Mouse (Mus musculus): ENCODE measurements at regions not wholly inside any gene's neighbourhood (a gene's known extent, or its start where the extent isn't known, plus 50 kb on each side); places are given as distances from the start of the nearest gene placed in this dataset.

GRCm38 (mm10) chr16:21361406-21361805, 61.5 kb upstream of the Vps8 start:
- Histone ChIP-seq H3K27ac (ENCODE audit: low read depth, low read length) (no peak overlapping the region), H3K4me1 (ENCODE audit: control insufficient read depth, insufficient read depth, low read length) (peaks cover 52% of the 10 kb centered on the region), H3K27me3 (ENCODE audit: control insufficient read depth, insufficient read depth, low read length) (no peaks in the 10 kb centered on the region), H3K9ac (ENCODE audit: low read depth, low read length) (no peak overlapping the region), H3K9me3 (replicated peaks; ENCODE audit: control insufficient read depth, low read length) (no peaks in the 10 kb centered on the region), H3K4me2 (no peak overlapping the region), H3K36me3 (ENCODE audit: control insufficient read depth, insufficient read depth, low read length) (no peaks in the 10 kb centered on the region), H3K4me3 (ENCODE audit: low read depth, low read length) (no peak overlapping the region)
- no peak for ATAC-seq (replicated peaks; ENCODE audit: insufficient number of reproducible peaks, low FRiP score, low TSS enrichment)
- 30% methylated on average over 2 of the region's 2 CpGs for WGBS (ENCODE audit: insufficient replicate concordance)

GRCm38 (mm10) chr16:21362663-21363367, 60.1 kb upstream of the Vps8 start:
- WGBS (ENCODE audit: insufficient replicate concordance): 47% methylated on average over 12 of the region's 12 CpGs
- no peak overlapping the region for H3K9ac ChIP-seq (ENCODE audit: low read depth, low read length)
- H3K4me1 ChIP-seq (ENCODE audit: control insufficient read depth, insufficient read depth, low read length): peaks cover 38% of the 10 kb centered on the region
- H3K9me3 ChIP-seq (replicated peaks; ENCODE audit: control insufficient read depth, low read length): no peaks in the 10 kb centered on the region
- H3K27me3 ChIP-seq (ENCODE audit: control insufficient read depth, insufficient read depth, low read length): no peaks in the 10 kb centered on the region
- H3K4me3 ChIP-seq (ENCODE audit: low read depth, low read length): no peak overlapping the region
- ATAC-seq (replicated peaks; ENCODE audit: insufficient number of reproducible peaks, low FRiP score, low TSS enrichment): no peak
- H3K27ac ChIP-seq (ENCODE audit: low read depth, low read length): no peak overlapping the region; the same call in 1 of the 2 replicates
- no peaks in the 10 kb centered on the region for H3K36me3 ChIP-seq (ENCODE audit: control insufficient read depth, insufficient read depth, low read length)
- H3K4me2 ChIP-seq: no peak overlapping the region

- H3K4me1 ChIP-seq (ENCODE audit: control insufficient read depth, insufficient read depth, low read length): peaks cover 34% of the 10 kb centered on the region
- no peak for ATAC-seq (replicated peaks; ENCODE audit: insufficient number of reproducible peaks, low FRiP score, low TSS enrichment)
- WGBS (ENCODE audit: insufficient replicate concordance): 39% methylated on average over 8 of the region's 8 CpGs
Measured at GRCm38 (mm10) chr16:21364885-21365284, 58.0 kb upstream of the Vps8 start.

GRCm38 (mm10) chr16:21367449-21367848, 55.5 kb upstream of the Vps8 start:
- Histone ChIP-seq H3K4me2 (no peak overlapping the region), H3K9ac (ENCODE audit: low read depth, low read length) (no peak overlapping the region), H3K36me3 (ENCODE audit: control insufficient read depth, insufficient read depth, low read length) (no peaks in the 10 kb centered on the region), H3K27ac (ENCODE audit: low read depth, low read length) (no peak overlapping the region), H3K27me3 (ENCODE audit: control insufficient read depth, insufficient read depth, low read length) (no peaks in the 10 kb centered on the region), H3K4me1 (ENCODE audit: control insufficient read depth, insufficient read depth, low read length) (peaks cover 37% of the 10 kb centered on the region), H3K9me3 (replicated peaks; ENCODE audit: control insufficient read depth, low read length) (no peaks in the 10 kb centered on the region), H3K4me3 (ENCODE audit: low read depth, low read length) (no peak overlapping the region)
- 21% methylated on average over 8 of the region's 8 CpGs for WGBS (ENCODE audit: insufficient replicate concordance)
- no peak for ATAC-seq (replicated peaks; ENCODE audit: insufficient number of reproducible peaks, low FRiP score, low TSS enrichment)

More at GRCm38 (mm10) chr16:21364885-21365284, 58.0 kb upstream of the Vps8 start:
- Histone ChIP-seq H3K27me3 (ENCODE audit: control insufficient read depth, insufficient read depth, low read length) (no peaks in the 10 kb centered on the region), H3K27ac (ENCODE audit: low read depth, low read length) (peak overlapping the region; percentile 71; the same call in 1 of the 2 replicates), H3K36me3 (ENCODE audit: control insufficient read depth, insufficient read depth, low read length) (no peaks in the 10 kb centered on the region), H3K9ac (ENCODE audit: low read depth, low read length) (no peak overlapping the region), H3K4me2 (no peak overlapping the region), H3K4me3 (ENCODE audit: low read depth, low read length) (no peak overlapping the region), H3K9me3 (replicated peaks; ENCODE audit: control insufficient read depth, low read length) (no peaks in the 10 kb centered on the region)

GRCm38 (mm10) chr16:21368821-21369220, 54.1 kb upstream of the Vps8 start:
- H3K4me2 ChIP-seq: no peak overlapping the region
- peaks cover 25% of the 10 kb centered on the region for H3K4me1 ChIP-seq (ENCODE audit: control insufficient read depth, insufficient read depth, low read length)
- H3K27ac ChIP-seq (ENCODE audit: low read depth, low read length): no peak overlapping the region
- H3K4me3 ChIP-seq (ENCODE audit: low read depth, low read length): no peak overlapping the region
- H3K27me3 ChIP-seq (ENCODE audit: control insufficient read depth, insufficient read depth, low read length): no peaks in the 10 kb centered on the region
- H3K36me3 ChIP-seq (ENCODE audit: control insufficient read depth, insufficient read depth, low read length): no peaks in the 10 kb centered on the region
- H3K9ac ChIP-seq (ENCODE audit: low read depth, low read length): no peak overlapping the region
- no peak for ATAC-seq (replicated peaks; ENCODE audit: insufficient number of reproducible peaks, low FRiP score, low TSS enrichment)
- 77% methylated on average over 1 of the region's 1 CpGs for WGBS (ENCODE audit: insufficient replicate concordance)
- no peaks in the 10 kb centered on the region for H3K9me3 ChIP-seq (replicated peaks; ENCODE audit: control insufficient read depth, low read length)

- WGBS (ENCODE audit: insufficient replicate concordance): 34% methylated on average over 12 of the region's 12 CpGs
- peak; percentile 50; the same call in 1 of the 2 replicates for ATAC-seq (replicated peaks; ENCODE audit: insufficient number of reproducible peaks, low FRiP score, low TSS enrichment)
- H3K4me2 ChIP-seq: no peak overlapping the region; the same call in 1 of the 2 replicates
- H3K27ac ChIP-seq (ENCODE audit: low read depth, low read length): peak overlapping the region; percentile 75
- H3K9me3 ChIP-seq (replicated peaks; ENCODE audit: control insufficient read depth, low read length): no peaks in the 10 kb centered on the region
- H3K4me3 ChIP-seq (ENCODE audit: low read depth, low read length): no peak overlapping the region
- H3K36me3 ChIP-seq (ENCODE audit: control insufficient read depth, insufficient read depth, low read length): no peaks in the 10 kb centered on the region
- H3K27me3 ChIP-seq (ENCODE audit: control insufficient read depth, insufficient read depth, low read length): no peaks in the 10 kb centered on the region
- peaks cover 15% of the 10 kb centered on the region for H3K4me1 ChIP-seq (ENCODE audit: control insufficient read depth, insufficient read depth, low read length)
- no peak overlapping the region for H3K9ac ChIP-seq (ENCODE audit: low read depth, low read length)
Measured at GRCm38 (mm10) chr16:21369569-21370512, 53.1 kb upstream of the Vps8 start.

Data from heart, embryonic 11.5 days (tissue).